Mouse (Mus musculus): ENCODE data around the gene Prss48.
"Not testable (repeated sequence)": the region's sequence is repeated elsewhere in the genome, so short reads cannot be mapped to it uniquely, and the experiment has no call there.

Gene Prss48

DNA sequence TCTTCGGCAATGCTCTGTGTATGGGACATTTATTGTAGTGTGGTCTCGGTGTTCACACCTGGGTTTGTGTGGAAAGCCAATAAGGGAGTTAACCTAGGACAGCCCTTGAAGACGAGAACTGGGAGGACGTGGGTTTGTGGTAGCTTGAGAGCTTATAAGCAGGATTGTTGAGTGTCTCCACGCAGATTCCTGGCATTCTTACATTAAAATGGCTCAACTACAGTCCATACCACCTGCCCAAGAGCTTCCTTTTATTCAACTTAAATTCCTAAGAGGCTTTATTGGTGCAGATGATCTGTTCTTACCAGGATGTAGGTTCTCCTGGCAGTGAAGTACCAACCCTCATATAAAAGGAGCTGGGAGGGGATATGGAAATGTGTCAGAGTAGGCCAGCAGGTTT, 649 bp upstream of the Prss48 start:
- no peak for DNase-seq (ENCODE audit: low read depth)

DNA sequence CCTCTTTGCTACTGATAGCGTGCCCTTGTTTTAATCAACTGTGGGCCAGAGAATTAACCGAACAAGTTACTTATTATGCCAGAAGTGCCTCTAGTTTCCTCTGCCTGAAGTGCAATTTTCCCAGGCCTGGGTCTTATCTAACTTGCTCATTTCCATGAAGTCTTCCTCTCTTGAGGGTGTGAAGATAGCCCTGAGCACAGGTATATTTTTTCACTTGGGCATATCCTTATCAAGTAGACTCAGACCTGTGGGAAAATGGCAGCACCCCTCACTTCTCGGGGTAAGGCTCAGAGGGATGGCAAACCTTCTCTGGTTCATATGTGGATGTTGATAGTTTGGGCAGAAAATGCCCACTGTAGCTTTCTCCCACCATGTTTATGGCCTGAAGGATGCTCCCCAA, 1.0 kb downstream of the Prss48 start:
- DNase-seq (ENCODE audit: low read depth), result no peak

DNA sequence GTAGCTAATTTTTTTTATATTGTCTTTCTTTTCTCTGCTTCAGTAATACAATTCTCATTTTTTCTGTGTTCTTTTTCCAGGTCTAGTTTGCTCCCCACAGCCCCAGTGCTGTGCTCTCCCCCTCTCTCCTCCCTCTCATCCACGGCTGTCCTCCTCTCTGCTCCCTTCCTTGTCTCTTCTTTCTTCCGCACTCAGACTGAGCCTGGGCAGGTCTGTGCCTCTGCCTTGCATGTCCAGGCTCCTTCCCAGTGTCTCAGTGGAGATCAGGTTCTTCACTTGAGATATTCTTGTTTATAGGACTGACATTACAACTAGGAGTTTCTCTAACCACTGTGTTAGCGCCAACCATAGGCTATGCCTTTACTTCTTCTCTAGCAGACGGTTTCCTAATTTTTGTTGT, 7.6 kb downstream of the Prss48 start:
- DNase-seq (ENCODE audit: low read depth), result no peak

DNA sequence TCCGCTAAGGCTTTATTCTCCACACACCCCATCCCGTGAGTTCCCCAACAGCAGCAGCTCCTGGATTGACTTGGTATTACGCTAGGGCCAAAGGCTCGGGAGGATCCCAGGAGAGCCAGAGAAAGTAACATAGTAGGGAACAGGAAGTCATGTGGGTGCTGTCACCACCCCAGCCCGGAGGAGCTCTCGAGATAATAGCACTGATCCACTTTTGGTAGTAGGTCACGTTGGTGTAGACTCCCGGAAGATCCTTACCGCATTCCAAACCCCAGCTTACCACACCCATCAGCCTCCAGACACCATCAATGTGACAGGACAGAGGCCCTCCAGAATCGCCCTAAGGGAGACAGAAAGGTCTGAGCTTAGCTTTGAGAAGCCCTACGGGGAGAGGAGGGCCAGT, 8.5 kb downstream of the Prss48 start:
- DNase-seq (ENCODE audit: low read depth), result no peak

DNA sequence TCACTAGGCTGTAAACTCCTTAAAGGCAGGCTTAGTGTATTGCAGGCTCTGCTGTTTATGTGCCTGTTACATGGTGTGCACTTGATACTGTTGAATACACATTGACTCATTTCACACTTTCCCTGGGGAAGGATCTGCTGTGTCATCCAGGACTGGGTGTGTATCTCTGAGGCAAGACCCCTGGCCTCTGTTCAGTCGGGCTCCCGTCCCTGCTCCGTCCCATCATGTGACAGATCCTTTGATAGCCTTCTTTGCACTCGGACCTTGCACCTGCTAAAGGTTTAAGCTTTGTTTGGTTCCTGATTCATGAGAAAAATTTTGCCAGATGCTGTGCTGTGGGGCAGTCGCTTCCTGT, 10.5 kb downstream of the Prss48 start:
- DNase-seq (ENCODE audit: low read depth), result no peak

DNA sequence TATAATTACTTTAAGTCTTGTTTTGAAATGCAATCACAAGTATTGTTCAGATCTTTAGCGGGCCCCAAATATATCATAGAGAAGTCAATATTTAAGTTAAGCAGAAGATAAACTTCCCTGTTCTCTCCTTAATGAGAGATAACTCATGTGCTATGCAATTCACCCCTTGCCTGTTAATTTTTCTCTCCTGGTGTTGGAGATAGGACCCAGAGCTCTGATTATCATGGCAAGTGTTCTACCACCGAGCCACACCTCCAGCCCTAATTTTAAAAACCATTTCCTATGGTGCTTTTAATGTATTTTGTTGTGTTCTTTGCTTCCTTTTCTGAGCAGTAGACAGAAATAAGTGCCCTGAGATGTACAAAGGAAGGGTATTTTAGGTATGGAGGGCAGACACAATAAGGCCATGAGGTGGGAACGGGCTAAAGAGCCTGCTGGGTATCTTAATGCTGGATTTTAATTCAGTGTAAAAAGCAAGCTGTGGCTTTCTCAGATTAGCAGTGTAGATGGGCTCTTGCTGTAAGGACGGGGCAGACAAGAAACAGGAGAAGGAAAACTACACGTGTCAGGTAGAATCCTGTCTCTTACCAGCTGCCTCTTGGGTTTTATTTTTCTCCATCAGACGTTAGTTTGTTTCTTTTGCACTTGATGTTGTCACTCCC, 11.0 kb downstream of the Prss48 start:
- DNase-seq (ENCODE audit: low read depth), result no peak

DNA sequence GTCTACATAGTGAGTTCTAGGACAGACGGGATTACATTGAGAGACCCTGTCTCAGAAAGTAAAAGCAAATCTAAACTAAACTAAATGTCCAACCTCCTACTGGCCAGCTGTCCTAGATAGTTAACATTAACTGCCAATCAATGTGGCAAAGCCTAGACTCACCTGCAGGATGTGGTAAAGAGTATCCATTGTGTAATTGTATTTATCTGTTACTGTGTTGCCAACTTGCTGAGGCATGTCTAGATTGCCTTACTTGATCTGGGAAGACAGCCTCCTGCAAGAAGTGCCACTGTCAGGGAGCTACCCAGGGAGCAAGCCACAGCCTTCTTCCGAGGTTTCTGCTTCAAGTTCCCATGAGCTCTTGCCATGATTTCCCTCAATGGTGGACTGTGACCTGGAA, 15.1 kb downstream of the Prss48 start:
- DNase-seq (ENCODE audit: low read depth), result no peak

DNA sequence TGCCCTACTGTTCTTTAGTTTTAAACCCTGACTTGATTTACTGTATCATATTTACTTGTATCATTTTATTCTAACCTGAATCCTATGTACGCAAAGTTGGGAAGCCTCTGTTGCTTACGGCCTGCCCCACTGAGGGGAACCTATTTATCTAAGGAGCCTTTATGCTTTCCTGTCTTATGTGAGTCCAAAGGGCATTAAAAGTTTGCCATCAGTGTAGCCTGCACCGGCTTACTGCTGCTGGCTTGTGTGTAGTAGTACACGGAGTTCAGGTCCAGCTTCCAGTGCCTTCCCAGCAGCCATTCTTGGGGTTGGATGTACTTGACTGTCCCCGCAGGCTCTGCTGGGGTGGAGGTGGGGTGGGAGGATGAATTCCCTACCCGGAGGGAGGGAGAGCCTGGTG, 17.8 kb downstream of the Prss48 start:
- no peak for DNase-seq (ENCODE audit: low read depth)

DNA sequence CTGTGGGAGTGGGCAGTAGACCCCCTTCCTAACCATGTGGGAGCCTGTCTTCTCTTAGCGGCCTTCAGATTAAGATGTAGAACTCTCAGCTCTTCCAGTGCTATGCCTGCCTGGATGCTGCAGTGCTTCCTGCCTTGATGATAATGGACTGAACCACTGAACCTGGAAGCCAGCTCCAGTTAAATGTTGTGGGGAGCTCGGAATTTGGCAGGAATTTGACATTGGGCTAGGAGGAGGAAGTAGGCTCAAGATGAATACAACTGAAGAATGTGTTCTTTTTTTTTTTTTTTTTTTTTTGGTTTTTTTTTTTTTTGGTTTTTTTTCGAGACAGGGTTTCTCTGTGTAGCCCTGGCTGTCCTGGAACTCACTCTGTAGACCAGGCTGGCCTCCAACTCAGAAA, 20.5 kb downstream of the Prss48 start:
- not testable (repeated sequence) for DNase-seq (ENCODE audit: low read depth)

DNA sequence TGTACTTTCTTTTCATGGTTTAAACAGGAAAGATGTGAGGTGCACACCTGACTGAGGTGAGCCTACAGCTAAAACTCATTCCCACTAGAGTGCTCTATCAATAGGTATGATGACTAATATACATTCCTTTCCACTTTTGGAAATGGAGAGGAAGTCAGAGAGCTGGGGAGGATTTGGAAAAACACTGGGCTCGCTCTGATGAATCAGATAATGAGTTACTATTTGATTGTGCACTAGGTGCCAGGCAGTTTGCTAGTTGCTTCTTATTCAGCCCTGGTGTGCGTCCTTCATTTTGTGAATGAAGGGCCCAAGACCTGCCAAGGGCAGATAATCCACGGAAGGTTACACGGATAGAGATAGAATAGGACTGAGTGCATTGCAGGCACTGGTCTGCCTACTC, 22.3 kb downstream of the Prss48 start:
- no peak for DNase-seq (ENCODE audit: low read depth)

DNA sequence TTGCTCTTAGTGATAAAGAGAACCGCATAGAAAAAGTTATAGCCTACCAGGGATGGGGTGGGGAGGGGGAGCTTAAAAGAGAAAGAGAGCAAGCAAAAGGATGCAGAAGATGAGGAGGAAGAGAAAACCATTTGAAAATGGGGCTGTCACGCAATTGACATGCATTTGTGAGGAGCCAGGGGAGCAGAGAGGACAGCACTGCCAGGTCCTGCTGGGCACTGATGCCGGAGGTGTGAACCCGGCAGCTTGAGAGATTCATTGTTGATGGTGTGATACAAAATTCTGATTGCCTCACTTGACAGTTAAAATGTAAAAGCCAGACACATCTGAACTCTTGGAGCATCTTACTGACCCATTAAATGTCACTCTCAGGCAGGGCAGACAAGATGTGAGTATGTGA, 27.8 kb downstream of the Prss48 start:
- no peak for DNase-seq (ENCODE audit: low read depth)

DNA sequence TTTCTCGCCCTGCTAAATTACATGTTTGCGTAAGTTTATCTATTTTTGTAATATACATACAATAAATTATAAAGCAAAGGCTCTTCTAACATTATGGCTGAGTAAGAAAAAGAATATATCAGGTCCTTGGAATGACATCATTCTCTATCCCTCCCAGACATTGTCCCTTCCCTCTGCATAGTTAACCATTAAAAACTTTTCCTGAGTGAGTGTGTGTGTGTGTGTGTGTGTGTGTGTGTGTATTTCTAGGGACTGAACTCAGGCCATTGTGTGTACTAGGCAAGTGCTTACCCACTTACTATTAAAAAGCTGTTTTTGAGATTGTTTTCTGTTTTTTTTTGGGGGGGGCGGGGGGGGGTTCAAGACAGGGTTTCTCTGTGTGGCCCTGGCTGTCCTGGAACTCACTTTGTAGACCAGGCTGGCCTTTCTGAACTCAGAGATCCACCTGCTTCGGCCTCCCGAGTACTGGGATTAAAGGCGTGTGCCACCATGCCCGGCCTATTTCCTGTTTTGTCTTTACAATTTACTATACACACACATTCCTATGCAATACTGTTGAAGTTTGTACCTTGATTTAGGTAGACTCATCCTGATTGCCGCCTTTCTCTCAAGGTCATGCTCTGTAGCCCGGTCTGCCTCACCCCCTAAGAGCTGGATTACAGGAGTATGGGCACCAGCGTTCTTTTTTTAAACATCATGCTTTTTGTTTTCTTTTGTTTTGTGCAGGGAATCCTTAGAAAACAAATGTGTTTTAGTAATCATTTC, 28.7 kb downstream of the Prss48 start:
- no peak for DNase-seq (ENCODE audit: low read depth)

DNA sequence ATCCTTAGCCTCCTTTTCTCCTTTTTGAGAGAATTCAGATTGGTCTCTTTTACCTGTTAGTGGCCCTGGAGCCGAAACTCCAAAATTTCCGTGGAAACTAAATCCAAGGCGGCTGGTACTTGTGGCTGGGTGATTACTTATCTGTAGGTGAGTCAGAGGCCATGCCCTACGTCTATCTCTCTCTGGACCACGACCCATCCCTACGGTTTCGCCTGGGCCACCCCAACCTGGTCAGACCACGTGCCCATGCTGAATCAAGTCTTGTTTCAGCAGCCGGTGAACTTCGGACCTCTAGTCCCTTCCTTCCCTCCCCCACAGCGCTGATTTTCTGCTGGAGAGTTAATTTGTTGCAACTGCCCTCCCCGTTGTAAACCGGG, 30.7 kb downstream of the Prss48 start:
- no peak for DNase-seq (ENCODE audit: low read depth)

DNA sequence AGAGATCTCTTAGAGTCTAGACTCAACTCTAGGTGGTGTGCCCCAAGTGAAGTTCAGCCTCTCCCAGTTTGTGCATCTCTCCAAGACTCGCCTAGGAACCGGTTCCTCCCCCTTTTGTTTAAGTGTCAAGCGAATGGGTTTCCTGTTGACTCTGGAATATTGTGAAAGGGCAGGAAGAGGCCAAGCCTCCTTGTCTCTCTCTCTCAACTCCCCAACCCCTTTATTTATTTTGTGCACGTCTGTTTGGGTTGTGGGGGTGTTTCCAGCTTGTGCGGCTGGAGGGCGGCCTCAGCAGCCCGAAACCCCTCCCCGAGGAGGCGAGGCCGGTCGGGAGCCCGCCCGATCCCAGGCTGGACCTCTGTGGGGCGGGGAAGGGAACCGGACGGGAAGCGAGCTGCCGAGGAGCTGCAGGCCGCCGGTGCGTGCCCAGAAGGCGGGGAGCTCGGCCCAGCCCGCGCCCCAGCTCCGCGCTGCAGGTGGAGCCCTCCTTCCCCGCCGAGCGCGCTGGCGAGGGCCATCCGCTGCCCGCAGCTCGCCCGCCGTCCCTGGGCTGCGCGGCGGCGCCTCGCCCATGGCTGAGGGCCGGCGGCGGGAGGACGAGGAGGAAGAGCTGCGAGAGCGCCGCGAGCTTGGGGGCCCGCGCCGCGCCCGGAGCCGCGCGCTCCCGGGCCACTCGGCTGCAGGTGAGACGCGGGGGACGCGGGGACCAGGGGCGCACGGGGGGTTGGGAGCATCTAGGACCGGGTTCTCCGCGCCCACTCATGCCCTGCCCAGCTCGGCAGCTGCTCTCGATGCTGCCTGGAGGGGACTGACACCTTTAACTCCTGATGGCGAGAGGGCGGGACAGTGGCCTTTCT, 31.3 kb downstream of the Prss48 start, which contains the start of gene Sh3d19:
Gene Sh3d19 (plus strand): TSS at position 368 of the 857 bp plus-strand sequence.
- peak; percentile 61 for DNase-seq (ENCODE audit: low read depth)

DNA sequence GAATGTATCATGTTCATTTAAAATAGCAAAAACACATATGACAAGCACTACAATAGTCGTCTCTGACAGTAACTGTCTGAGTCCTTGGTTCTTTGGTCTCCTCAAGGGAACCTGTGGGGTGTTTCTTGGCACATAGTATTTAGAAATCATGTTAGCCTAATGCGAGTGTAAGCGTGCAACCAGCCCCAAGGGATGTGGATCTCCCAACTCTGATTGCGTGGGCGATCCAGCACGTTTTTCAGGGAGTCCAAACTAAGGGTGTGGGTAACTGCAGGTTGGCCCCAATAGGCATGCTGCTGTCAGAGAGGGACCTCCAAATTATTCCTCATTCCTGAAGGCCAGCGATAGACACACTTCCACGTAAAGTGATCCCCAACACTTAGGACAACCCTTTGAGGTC, 33.3 kb downstream of the Prss48 start:
- DNase-seq (ENCODE audit: low read depth), result no peak

DNA sequence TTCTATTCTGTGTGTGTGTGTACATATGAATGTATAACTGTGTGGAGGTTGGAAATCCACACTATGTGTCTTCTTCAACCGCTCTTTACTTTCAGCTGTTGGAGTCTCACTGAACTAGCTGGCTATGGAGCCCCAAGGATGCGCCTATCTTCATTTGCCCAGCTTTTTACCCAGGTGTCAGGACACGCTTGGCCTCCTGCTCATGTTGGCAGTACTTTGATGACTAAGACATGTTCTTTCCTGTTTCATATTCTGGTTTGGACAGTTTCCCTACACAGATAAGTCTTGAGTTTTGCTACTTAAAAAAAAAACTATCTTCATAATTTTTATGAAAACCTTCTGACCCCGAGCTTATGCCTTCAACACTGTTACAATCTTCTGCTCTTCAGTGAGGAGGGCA, 36.8 kb downstream of the Prss48 start:
- DNase-seq (ENCODE audit: low read depth), result no peak

DNA sequence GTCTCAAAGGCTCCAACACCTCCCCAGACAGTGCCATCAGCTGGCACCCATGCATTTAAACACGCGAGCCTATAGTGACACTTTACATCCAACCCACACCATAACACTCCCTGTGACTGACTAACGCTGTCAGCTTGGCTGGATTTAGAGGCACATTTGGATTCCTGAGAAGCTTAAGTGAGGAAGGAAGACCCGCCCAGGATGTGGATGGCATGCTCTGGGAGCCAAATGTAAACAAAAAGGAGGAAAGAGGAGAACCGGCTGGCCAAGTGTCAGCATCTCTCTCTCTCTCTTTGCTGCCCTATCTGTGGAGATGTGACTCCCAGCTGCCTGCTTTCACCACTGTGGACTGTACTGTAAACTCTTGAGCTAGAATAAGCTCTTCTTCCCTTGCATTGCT, 41.2 kb downstream of the Prss48 start:
- DNase-seq (ENCODE audit: low read depth), result no peak

DNA sequence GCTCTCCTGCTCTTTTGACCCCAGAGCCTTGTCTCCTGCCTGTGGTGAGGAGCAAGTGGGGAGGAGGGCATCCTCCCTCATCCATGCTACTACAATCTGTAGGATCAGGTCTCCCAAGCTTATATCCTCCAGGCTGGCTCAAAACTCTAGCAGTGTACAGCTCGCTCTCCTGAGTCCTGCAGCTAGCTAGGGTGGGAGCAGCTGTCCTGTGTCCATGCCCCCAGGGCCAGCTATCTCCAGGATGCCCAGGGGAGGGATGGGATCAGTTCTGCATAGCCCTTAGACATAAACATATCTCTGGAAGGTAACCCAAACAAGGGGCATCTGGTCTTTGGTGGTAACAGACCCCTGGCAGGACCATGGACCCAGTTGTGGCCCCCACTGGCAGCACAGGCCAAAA, 42.6 kb downstream of the Prss48 start:
- DNase-seq (ENCODE audit: low read depth), result no peak

DNA sequence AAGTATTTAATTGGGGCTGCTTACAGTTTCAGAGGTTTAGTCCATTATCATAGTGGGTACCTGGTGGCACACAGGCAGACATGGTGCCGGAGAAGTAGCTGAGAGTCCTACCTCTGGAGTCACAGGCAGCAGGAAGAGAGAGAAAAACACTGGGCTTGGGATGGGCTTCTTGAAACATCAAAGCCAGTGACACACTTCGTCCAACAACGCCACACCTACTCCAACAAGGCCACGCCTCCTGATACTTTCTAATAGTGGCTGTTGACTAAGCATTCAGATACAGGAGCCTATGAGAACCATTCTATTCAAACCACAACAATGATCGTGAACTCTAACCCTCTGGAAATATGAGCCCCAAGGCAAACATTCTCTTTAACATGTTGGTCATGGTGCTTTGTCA, 46.6 kb downstream of the Prss48 start:
- no peak for DNase-seq (ENCODE audit: low read depth)

DNA sequence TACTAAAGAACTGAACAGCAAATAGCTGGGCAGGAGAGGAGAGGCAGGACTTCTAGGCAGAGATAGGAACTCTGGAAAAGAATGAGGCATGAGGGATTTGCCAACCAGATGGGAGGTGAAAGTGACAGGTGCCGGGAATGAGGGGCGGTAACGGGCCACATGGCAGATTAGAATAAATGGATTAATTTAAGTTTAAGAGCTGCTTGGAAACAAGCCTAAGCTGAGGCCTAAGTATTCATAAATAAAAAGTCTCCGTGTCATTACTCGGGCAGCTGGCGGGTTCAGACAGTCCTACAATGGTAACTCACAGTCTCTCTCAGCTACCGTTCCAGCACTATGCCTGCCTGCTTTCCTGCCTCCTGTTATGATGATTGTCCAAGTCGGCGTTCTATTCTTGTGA, 47.0 kb downstream of the Prss48 start:
- no peak for DNase-seq (ENCODE audit: low read depth)

DNA sequence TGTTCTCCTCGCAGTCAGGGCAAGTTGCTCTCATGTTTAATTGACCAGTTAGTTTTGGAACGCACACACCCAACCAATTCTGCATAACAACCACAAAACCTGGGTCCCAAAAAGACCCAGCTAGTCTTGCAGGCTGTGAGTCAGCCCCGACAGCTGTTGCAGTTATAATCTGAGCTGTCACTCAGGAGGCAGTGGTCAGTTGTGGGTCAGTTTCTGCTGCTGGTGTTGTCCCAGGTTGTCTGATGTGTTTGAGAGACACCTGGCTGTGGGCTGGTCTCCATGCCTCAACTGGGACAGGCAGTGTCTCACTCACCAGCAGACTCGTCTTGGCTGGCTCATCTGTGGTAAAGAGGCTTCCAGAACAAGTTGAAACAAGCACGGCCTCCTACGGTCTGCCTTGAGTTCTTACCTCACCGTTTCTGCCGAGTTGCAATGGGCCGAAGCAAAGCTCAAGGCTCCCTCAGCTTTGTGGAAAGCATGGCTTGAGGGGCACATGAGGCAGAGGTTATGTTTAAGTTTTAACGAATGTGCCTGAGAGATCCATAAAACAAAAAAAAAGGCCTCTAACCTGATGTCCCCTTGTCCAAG, 49.5 kb downstream of the Prss48 start:
- no peak for DNase-seq (ENCODE audit: low read depth)

DNA sequence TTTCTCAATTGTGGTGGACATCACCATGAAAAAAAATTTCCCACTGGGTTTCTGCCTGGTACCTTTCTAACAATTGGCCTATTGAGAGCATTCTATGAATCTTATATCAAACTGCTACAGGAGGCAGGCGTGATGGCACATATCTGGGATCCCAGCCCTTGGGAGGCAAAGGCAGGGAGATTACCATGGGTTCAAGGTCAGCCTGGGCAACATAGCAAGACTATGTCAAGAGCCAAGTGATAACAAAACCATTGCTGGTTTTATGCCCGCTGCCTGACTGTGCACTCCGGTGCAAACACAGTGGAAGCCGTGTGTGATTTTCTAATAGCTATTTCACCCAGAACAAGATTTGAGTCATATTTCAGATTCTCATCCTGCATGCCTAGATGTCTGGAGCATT, 51.4 kb downstream of the Prss48 start:
- no peak for DNase-seq (ENCODE audit: low read depth)

Data from fibroblast of lung, adult 2 months (primary cell).